Mouse (Mus musculus): ENCODE measurements at regions not wholly inside any gene's neighbourhood (a gene's known extent, or its start where the extent isn't known, plus 50 kb on each side); places are given as distances from the start of the nearest gene placed in this dataset.

- TF ChIP-seq CHD2 (IDR thresholded peaks at IDR 0.05; ENCODE audit: low read length) (no peak), EP300 (IDR thresholded peaks at IDR 0.05; ENCODE audit: low read depth in 1 of 2, low read length in 2 of 2) (no peak), KAT2A (conservative IDR thresholded peaks at IDR 0.05; ENCODE audit: low read depth, low read length) (no peak), POLR2A (IDR thresholded peaks at IDR 0.05; ENCODE audit: control insufficient read depth in 1 of 2, insufficient read depth in 1 of 2, low read depth in 1 of 2, low read length in 2 of 2, poor library complexity in 1 of 2) (no peak), CTCF (IDR thresholded peaks at IDR 0.05 in 2 of 3, conservative IDR thresholded peaks at IDR 0.05 in 1 of 3; ENCODE audit: control insufficient read depth in 1 of 3, insufficient read depth in 1 of 3, low read depth in 2 of 3, low read length in 3 of 3, poor library complexity in 1 of 3, severe bottlenecking in 1 of 3) (no peak), SIN3A (IDR thresholded peaks at IDR 0.05; ENCODE audit: low read length) (no peak), JUND (IDR thresholded peaks at IDR 0.05; ENCODE audit: low read depth, low read length) (no peak), E2F4 (IDR thresholded peaks at IDR 0.05; ENCODE audit: borderline replicate concordance, low read depth, low read length) (no peak), MAX (IDR thresholded peaks at IDR 0.05; ENCODE audit: low read length) (no peak), SMC3 (IDR thresholded peaks at IDR 0.05; ENCODE audit: low read depth, low read length) (no peak), NRF1 (IDR thresholded peaks at IDR 0.05; ENCODE audit: insufficient read depth, low read depth, low read length, poor library complexity, severe bottlenecking) (no peak)
Measured at GRCm38 (mm10) chr8:116289237-116289636, 215.5 kb upstream of the Dynlrb2 start.

Data from MEL (cell line).